Mouse (Mus musculus) limb, embryonic 15.5 days (tissue): ENCODE measurements around the gene Hs6st3. TPM values are rescaled to one million over a fixed set of nuclear protein-coding genes. Genes with fewer than 3 reads are reported as not detected.
"Not testable (repeated sequence)": the region's sequence is repeated elsewhere in the genome, so short reads cannot be mapped to it uniquely, and the experiment has no call there.

Experiments
- ATAC-seq: fragments of 200-750 bp; cut with Nextera tagmentation; 2 replicates; pipeline ENCODE4 v1.8.0; 2017; ENCODE audit warnings: low read depth, moderate TSS enrichment; ENCODE audit not compliant: insufficient number of reproducible peaks, low FRiP score, low TSS enrichment
- H3K27ac ChIP-seq: fragments of 300-500 bp; sonication (generic); 2 replicates; pipeline ENCODE4 v1.5.1; 2015; ENCODE audit warnings: moderate library complexity, mild to moderate bottlenecking, inconsistent platforms
- H3K27me3 ChIP-seq: fragments of 300-500 bp; sonication (generic); 2 replicates; pipeline ENCODE4 v1.6.1; 2015; ENCODE audit warnings: inconsistent platforms
- H3K36me3 ChIP-seq: fragments of 300-500 bp; sonication (generic); 2 replicates; pipeline ENCODE4 v1.6.1; 2015; ENCODE audit warnings: inconsistent platforms
- H3K4me1 ChIP-seq: fragments of 300-500 bp; sonication (generic); 2 replicates; pipeline ENCODE4 v1.6.1; 2015; ENCODE audit warnings: inconsistent platforms
- H3K4me2 ChIP-seq: fragments of 300-500 bp; sonication (generic); 2 replicates; pipeline ENCODE4 v1.6.1; 2015; ENCODE audit warnings: mild to moderate bottlenecking, inconsistent platforms
- H3K4me3 ChIP-seq: fragments of 300-500 bp; sonication (generic); 2 replicates; pipeline ENCODE4 v1.5.1; 2015; ENCODE audit warnings: mild to moderate bottlenecking, inconsistent platforms
- H3K9ac ChIP-seq: fragments of 300-500 bp; sonication (generic); 2 replicates; pipeline ENCODE4 v1.6.1; 2015; ENCODE audit warnings: inconsistent platforms
- H3K9me3 ChIP-seq: fragments of 300-500 bp; sonication (generic); 2 replicates; pipeline ENCODE4 v1.6.1; 2016; ENCODE audit warnings: inconsistent platforms
- WGBS: fragments of 180-500 bp; shearing (Covaris S2); methylation state at CpG from one replicate; pipeline ENCODE4 v1.1.7; 2015; 5-methylcytosine and 5-hydroxymethylcytosine counted together
- polyA plus RNA-seq: library from polyadenylated mRNA; unstranded; fragments of >200 nt; fragmentation: Nextera tagmentation; extraction: Ambion mirVana; gene quantifications from 2 replicates; pipeline ENCODE4 v1.2.1, GENCODE M21; 2015

The Hs6st3 gene
- polyA plus RNA-seq, 1 experiment from 2014 or later = 0.24 TPM

DNA sequence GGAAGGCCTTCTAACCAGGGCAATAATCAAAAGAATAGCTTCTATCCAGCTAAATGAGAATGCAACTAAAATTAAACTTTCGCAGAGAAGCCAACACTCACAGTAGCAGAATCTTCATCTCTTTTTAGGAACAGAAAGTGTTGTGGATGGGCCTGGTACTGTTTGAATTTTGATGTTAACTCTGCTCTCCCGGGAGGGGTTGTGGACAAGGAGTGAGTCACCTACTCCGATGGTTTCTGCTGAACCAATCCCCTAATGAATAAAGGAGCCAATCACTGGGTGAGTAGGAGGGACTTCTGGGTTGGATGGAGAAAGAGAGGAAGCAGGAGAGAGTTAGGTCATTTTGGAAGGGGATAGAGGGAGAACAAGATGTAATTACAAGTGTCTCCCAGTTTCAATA, 117.3 kb downstream of the Hs6st3 start:
- no peak for ATAC-seq
- Histone ChIP-seq H3K4me2 (no peak overlapping the region), H3K4me1 (no peaks in the 10 kb centered on the region), H3K27me3 (no peaks in the 10 kb centered on the region), H3K4me3 (no peak overlapping the region), H3K9me3 (no peaks in the 10 kb centered on the region), H3K9ac (no peak overlapping the region), H3K27ac (no peak overlapping the region), H3K36me3 (no peaks in the 10 kb centered on the region)
- 71% methylated on average over 3 of the region's 3 CpGs for WGBS

DNA sequence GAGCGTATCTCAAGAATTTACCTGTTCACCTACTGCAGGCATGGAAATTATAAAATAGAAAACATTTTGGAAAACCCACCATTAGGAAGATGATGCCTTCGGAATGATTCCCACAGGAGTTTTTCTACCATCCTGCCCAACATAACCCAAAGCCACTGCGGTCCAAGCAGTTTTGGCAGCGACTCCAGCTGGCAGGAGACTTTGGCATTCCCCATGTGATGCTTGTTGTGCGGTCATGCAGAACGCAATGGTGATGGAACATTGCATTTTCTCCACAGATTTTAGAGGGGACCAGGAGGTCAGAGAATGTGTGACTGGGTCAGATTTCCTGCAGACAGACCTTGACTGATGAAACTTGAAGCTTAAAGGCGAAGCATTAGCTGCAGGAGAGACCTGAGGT, 118.9 kb downstream of the Hs6st3 start:
- Histone ChIP-seq H3K9me3 (no peaks in the 10 kb centered on the region), H3K4me2 (no peak overlapping the region), H3K4me1 (no peaks in the 10 kb centered on the region), H3K4me3 (no peak overlapping the region), H3K9ac (no peak overlapping the region), H3K27ac (no peak overlapping the region), H3K36me3 (no peaks in the 10 kb centered on the region), H3K27me3 (no peaks in the 10 kb centered on the region)
- 76% methylated on average over 7 of the region's 7 CpGs for WGBS
- ATAC-seq = no peak

DNA sequence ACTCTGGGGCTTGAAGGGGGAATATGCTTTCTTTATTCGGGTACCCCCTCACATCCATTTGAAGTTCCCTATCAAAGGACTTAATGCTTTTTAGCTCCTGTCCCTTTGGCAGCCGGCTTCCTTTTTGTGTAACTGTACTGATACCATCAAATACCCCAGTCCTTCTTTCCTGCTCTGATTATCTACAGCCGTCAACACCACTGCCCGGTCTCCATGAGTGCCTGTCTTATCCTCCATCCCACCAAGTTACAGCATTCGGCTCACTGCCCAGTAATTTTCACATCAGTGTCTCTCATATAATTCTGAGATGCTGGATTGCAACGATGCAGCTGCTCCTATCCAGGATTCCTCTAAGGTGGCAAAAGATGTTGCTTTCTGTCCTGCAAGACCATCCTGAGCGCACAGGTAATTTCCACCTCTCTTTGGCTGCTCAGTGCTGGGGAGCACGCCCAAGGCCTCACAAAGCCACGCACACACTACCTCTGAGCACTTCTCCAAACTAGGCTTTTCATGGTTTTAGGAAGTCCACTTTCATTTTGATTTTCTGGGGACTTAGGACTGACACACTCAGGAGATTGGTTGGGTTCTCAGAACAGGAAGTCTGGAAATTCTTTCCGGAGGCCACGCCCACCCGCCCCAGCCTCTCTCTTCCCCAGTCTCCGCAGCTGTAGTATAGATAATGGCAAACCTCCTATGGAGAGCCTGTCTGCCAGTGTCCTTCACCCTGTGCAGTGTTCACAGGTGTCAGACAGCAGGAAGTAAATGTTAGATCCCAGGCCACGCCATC, 122.2 kb downstream of the Hs6st3 start:
- Histone ChIP-seq H3K27ac (no peak overlapping the region), H3K9me3 (no peaks in the 10 kb centered on the region), H3K4me3 (no peak overlapping the region), H3K36me3 (no peaks in the 10 kb centered on the region), H3K4me2 (no peak overlapping the region), H3K9ac (no peak overlapping the region), H3K4me1 (no peaks in the 10 kb centered on the region), H3K27me3 (no peaks in the 10 kb centered on the region)
- no peak for ATAC-seq
- WGBS = 74% methylated on average over 14 of the region's 14 CpGs

DNA sequence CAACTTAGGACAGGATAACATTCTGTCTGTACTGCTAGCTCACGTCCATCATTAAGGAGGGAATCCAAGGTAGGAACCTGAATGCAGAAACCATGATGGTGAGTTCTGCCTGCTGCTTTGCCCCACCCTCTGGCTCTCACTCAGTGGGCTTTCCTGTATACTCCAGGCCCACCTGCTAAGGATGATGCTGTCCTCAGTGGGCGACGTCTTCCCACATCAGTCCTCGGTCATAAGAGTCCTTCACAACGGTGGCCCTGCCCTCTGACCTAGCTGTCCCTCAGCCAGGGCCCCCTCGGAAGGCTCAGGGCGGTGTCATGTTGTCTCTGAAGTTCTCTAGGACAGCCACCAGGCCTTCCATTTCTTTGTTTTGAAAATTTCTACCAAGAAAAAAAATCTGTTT, 128.2 kb downstream of the Hs6st3 start:
- no peak overlapping the region for H3K4me2 ChIP-seq
- no peak overlapping the region for H3K4me3 ChIP-seq
- H3K27me3 ChIP-seq = no peaks in the 10 kb centered on the region
- no peak overlapping the region for H3K9ac ChIP-seq
- H3K4me1 ChIP-seq = no peaks in the 10 kb centered on the region
- no peaks in the 10 kb centered on the region for H3K36me3 ChIP-seq
- no peak overlapping the region for H3K27ac ChIP-seq
- H3K9me3 ChIP-seq = no peaks in the 10 kb centered on the region
- 72% methylated on average over 7 of the region's 7 CpGs for WGBS
- no peak for ATAC-seq

DNA sequence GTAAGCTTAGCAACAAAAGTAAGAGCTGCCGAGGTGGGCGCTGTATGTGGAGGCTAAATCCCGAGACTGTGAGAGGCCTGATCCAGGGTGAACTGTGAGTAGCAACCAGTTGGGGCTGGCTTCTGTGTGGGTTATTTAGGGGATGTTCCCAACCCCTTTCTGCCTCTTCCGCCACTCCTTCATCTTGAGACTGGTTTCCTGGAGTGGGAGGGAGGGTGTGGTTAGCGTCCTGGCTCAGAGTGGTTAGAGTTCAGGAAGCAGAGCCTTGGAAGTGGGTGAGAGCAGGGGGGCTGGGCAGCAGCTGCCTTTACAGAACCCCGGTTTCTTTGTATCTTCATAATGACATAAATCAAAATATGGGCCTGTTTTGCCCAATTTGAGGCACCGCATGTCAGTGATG, 134.9 kb downstream of the Hs6st3 start:
- H3K4me1 ChIP-seq = no peaks in the 10 kb centered on the region
- ATAC-seq = no peak
- no peak overlapping the region for H3K4me3 ChIP-seq
- no peaks in the 10 kb centered on the region for H3K9me3 ChIP-seq
- H3K9ac ChIP-seq = no peak overlapping the region
- no peak overlapping the region for H3K4me2 ChIP-seq
- 70% methylated on average over 7 of the region's 7 CpGs for WGBS
- no peaks in the 10 kb centered on the region for H3K27me3 ChIP-seq
- no peaks in the 10 kb centered on the region for H3K36me3 ChIP-seq
- no peak overlapping the region for H3K27ac ChIP-seq

DNA sequence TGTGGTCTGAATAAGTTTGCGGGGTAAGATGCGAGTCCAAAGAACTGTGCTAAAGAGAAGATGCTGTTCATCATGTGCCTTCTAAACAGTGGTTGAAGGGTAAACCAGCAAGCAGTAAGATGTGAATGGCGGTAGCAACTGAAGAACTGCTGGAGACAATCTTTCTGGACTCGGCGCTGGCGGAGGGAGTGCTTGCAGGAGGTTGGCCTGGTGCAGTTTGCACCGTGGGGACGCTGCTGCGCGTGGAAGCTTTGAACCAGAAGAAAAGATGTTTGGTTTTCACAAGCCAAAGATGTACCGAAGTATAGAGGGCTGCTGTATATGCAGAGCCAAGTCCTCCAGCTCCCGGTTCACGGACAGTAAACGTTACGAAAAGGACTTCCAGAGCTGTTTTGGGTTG, 140.0 kb downstream of the Hs6st3 start:
- H3K4me2 ChIP-seq, H3K36me3 ChIP-seq, H3K4me1 ChIP-seq, H3K9ac ChIP-seq, H3K4me3 ChIP-seq, ATAC-seq, H3K27me3 ChIP-seq, H3K9me3 ChIP-seq, H3K27ac ChIP-seq: not testable (repeated sequence)
- 93% methylated on average over 14 of the region's 15 CpGs for WGBS

DNA sequence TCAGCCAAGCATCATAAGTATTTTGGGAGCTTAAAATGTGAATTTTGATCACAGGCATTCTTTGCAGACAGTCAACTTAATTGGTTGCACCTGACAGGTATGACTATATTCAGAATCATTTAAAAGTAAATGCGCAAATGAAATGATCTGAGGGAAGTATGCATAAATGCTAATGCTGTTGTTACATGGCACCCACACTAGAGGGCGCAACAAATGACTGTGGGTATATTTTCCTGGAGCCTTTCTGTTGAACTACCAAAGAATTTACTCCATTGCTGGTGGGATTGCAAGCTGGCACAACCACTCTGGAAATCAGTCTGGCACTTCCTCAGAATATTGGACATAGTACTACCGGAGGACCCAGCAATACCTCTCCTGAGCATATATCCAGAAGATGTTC, 145.8 kb downstream of the Hs6st3 start:
- ATAC-seq = no peak
- Histone ChIP-seq H3K4me1 (no peaks in the 10 kb centered on the region), H3K9me3 (no peaks in the 10 kb centered on the region), H3K27ac (no peak overlapping the region), H3K4me3 (no peak overlapping the region), H3K27me3 (no peaks in the 10 kb centered on the region), H3K9ac (no peak overlapping the region), H3K36me3 (no peaks in the 10 kb centered on the region), H3K4me2 (no peak overlapping the region)
- WGBS = 88% methylated on average over 3 of the region's 3 CpGs

DNA sequence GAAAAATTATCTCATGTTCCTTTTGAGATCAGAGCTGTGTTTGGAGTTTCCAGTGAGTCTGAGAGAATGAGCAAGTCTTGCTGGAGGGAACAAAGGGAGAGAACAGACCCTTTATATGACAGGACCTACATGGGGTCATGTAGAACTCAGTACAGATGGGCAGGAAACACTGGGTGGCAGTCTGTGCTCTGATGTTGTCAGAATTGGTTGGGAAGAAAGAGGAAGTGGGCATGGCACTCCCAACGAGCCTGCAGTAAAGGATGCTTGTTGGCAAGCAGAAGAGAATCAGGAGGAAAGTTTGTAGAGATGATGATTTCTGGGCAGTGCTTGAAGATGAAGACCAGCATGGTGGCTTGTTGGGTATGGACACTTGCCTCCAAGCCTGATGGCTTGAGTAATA, 151.5 kb downstream of the Hs6st3 start:
- Histone ChIP-seq H3K27me3 (no peaks in the 10 kb centered on the region), H3K9me3 (no peaks in the 10 kb centered on the region), H3K9ac (no peak overlapping the region), H3K4me1 (no peaks in the 10 kb centered on the region), H3K27ac (no peak overlapping the region), H3K4me2 (no peak overlapping the region), H3K4me3 (no peak overlapping the region), H3K36me3 (no peaks in the 10 kb centered on the region)
- ATAC-seq = no peak
- WGBS = 50% methylated on average over 1 of the region's 1 CpGs

DNA sequence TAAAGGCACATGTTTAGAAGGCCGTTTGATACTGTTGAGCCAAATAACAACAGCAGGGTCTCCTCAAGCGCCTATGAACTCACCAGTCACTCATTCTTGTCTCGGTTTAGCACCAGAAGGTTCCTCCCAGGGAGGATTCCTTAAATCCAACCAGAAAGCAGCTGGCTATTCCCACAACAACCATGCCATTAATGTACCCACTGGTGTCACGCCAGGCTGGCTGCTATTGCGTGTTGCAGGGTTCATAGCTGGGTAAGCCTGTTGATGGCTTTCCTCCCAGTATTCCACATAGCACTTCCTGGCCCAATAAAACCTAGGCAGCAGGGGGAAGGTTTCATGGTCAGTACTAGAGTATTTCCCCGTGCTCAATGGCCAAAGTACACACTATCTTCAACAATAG, 155.9 kb downstream of the Hs6st3 start:
- Histone ChIP-seq H3K4me1 (no peaks in the 10 kb centered on the region), H3K4me2 (no peak overlapping the region), H3K36me3 (no peaks in the 10 kb centered on the region), H3K4me3 (no peak overlapping the region), H3K27me3 (no peaks in the 10 kb centered on the region), H3K9ac (no peak overlapping the region), H3K9me3 (no peaks in the 10 kb centered on the region), H3K27ac (no peak overlapping the region)
- no peak for ATAC-seq
- 71% methylated on average over 6 of the region's 6 CpGs for WGBS

DNA sequence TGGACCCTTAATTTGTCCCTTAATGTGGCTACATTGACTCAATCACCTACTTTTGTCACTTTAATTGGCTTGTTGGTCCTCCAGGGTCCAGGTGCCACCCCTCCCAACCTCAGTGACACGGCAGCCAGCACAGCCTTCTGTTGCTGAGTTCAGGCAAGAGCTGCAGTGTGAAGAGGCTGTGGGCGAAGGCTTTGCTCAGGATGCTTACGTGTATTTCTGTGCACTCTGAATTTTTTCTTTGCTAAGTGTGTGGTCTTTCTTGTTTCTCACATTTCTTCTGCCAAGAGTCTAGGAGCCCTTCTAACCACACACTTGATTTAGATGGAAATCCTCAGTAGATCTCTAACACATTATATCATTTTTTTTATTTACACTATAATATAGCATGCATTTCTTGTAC, 168.3 kb downstream of the Hs6st3 start:
- Histone ChIP-seq H3K36me3 (no peaks in the 10 kb centered on the region), H3K4me3 (no peak overlapping the region), H3K9me3 (no peaks in the 10 kb centered on the region), H3K4me1 (no peaks in the 10 kb centered on the region), H3K4me2 (no peak overlapping the region), H3K27ac (no peak overlapping the region), H3K27me3 (no peaks in the 10 kb centered on the region), H3K9ac (no peak overlapping the region)
- 52% methylated on average over 3 of the region's 3 CpGs for WGBS
- no peak for ATAC-seq

DNA sequence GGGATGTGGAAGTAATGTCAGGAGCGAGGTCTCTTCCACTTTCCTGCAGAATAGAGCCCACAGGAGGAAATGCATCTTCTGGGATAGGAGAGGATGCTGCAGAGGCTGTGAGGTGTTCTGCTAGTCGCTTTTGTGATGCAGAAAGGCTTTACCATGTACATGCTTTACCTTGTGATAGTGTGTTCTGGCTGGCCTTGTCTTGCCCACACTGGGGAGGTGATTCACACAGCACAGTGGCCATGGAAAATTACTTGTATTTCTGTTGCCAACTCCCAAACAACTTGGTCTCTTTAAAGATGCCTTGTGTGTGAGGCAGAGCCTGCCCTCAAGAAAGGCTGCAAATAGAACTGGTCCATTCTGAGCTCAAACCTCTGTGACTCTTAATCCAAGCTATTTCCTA, 180.2 kb downstream of the Hs6st3 start:
- Histone ChIP-seq H3K4me2 (no peak overlapping the region), H3K9me3 (no peaks in the 10 kb centered on the region), H3K27me3 (no peaks in the 10 kb centered on the region), H3K4me1 (no peaks in the 10 kb centered on the region), H3K4me3 (no peak overlapping the region), H3K36me3 (no peaks in the 10 kb centered on the region), H3K9ac (no peak overlapping the region), H3K27ac (no peak overlapping the region)
- no peak for ATAC-seq
- 81% methylated on average over 2 of the region's 2 CpGs for WGBS

DNA sequence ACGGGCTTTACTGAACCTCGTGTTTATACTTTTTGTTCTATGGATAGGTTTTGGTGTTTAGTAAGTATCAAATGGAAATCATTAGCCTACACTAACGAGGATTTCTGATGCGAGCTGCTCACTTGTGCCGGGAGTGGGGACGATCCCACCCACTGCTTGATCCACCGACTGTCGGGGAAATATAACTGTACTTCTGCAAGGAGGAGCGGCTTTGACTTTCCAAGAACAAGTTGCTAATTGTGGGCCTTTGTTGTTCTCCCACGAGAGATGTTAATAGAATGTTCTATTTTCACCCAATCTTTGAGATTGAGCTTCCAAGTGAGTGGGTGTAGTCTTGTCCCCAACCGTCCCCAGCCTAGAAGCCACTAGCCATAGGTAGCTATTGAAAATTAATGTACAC, 209.1 kb downstream of the Hs6st3 start:
- no peaks in the 10 kb centered on the region for H3K27me3 ChIP-seq
- 50% methylated on average over 11 of the region's 11 CpGs for WGBS
- no peaks in the 10 kb centered on the region for H3K36me3 ChIP-seq
- peak overlapping the region; percentile 35 for H3K4me2 ChIP-seq
- ATAC-seq = no peak
- no peak overlapping the region for H3K4me3 ChIP-seq
- H3K27ac ChIP-seq = no peak overlapping the region
- no peaks in the 10 kb centered on the region for H3K9me3 ChIP-seq
- 0 out of 2 replicates have a peak, but pooled peaks cover 2% of the 10 kb centered on the region for H3K4me1 ChIP-seq
- no peak overlapping the region for H3K9ac ChIP-seq

DNA sequence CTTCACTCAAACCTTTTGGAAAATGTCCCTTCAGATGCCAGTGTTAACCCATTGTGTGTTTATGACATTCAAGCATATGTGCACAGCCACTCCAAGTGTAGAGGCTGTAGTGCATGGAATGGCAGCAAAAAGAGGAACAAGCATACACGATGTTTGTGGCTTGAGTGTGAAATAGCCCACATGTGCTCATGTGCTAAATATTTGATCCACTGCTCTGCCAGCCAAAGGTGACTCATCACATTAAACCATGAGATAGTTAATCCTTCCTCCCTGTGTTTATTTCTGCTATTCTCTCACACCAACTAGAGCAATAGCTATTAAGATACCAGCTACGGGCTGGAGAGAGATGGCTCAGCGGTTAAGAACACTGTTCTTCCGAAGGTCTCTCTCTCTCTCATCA, 223.3 kb downstream of the Hs6st3 start:
- ATAC-seq = no peak
- Histone ChIP-seq H3K4me3 (no peak overlapping the region), H3K9me3 (no peaks in the 10 kb centered on the region), H3K4me1 (no peaks in the 10 kb centered on the region), H3K9ac (no peak overlapping the region), H3K4me2 (no peak overlapping the region), H3K27ac (no peak overlapping the region), H3K36me3 (no peaks in the 10 kb centered on the region), H3K27me3 (no peaks in the 10 kb centered on the region)
- 91% methylated on average over 4 of the region's 4 CpGs for WGBS
